Mouse (Mus musculus) testis, adult 2 months (tissue): ENCODE measurements around the gene Myl3. TPM values are rescaled to one million over a fixed set of nuclear protein-coding genes. Genes with fewer than 3 reads are reported as not detected.
A peak's percentile ranks its signal among the peaks of the same experiment; 100 is the strongest.

Experiments used
- H3K27ac ChIP-seq: fragments of 200-500 bp; 2 replicates; pipeline ENCODE4 v1.5.1; 2012; ENCODE audit warnings: low read depth, low read length; ENCODE audit not compliant: control insufficient read depth, insufficient read depth
- H3K27me3 ChIP-seq: fragments of 200-500 bp; 2 replicates; pipeline ENCODE4 v1.6.1; 2012; ENCODE audit warnings: mild to moderate bottlenecking, low read length, moderate library complexity; ENCODE audit not compliant: control insufficient read depth, insufficient read depth
- H3K36me3 ChIP-seq: fragments of 200-500 bp; 2 replicates; pipeline ENCODE4 v1.6.1; 2012; ENCODE audit warnings: mild to moderate bottlenecking, low read length; ENCODE audit not compliant: control insufficient read depth, insufficient read depth
- H3K4me1 ChIP-seq: fragments of 200-500 bp; 2 replicates; pipeline ENCODE4 v1.6.1; 2012; ENCODE audit warnings: low read length; ENCODE audit not compliant: control insufficient read depth, insufficient read depth
- H3K4me3 ChIP-seq: fragments of 200-500 bp; 2 replicates; pipeline ENCODE4 v1.5.1; 2012; ENCODE audit warnings: low read depth, mild to moderate bottlenecking, low read length, moderate library complexity, mixed read lengths; ENCODE audit not compliant: control insufficient read depth
- CTCF ChIP-seq: fragments of 200-500 bp; IDR thresholded peaks from 2 replicates; pipeline ENCODE4 v1.5.1; 2012; ENCODE audit warnings: low read depth, mild to moderate bottlenecking, inconsistent platforms, low read length, moderate library complexity; ENCODE audit not compliant: control insufficient read depth, insufficient read depth, insufficient replicate concordance
- POLR2A ChIP-seq: fragments of 200-500 bp; IDR thresholded peaks from 2 replicates; pipeline ENCODE4 v1.6.1; 2012; ENCODE audit warnings: low read depth, mild to moderate bottlenecking, inconsistent platforms, low read length, moderate library complexity; ENCODE audit not compliant: control insufficient read depth
- polyA plus RNA-seq: library from polyadenylated mRNA; depleted of rRNA; stranded (reverse); fragments of >200 nt; gene quantifications from 2 replicates; pipeline ENCODE4 v1.2.3, GENCODE M21; 2012; rRNA removed

Gene Myl3
- polyA plus RNA-seq, 1 experiment = 0.90 TPM

- Histone ChIP-seq H3K36me3 (peaks cover 1% of the 10 kb centered on the region; the same call in 1 of the 2 replicates), H3K4me1 (peaks cover 17% of the 10 kb centered on the region), H3K27ac (peak within 1 kb of the TSS; percentile 51), H3K4me3 (peak within 1 kb of the TSS; percentile 75), H3K27me3 (no peaks in the 10 kb centered on the region)
- TF ChIP-seq POLR2A (peak; percentile 50; the same call in 1 of the 2 replicates), CTCF (no peak)
Observed at GRCm38 (mm10) chr9:110797866-110798265, 56.2 kb downstream of the Myl3 start, which contains the start of gene Prss42. Prss42 (plus strand) TSS chr9:110798166.

GRCm38 (mm10) chr9:110800834-110801479 lies 59.3 kb downstream of the Myl3 start:
- H3K27me3 ChIP-seq = no peaks in the 10 kb centered on the region
- peaks cover 17% of the 10 kb centered on the region for H3K4me1 ChIP-seq
- H3K27ac ChIP-seq = no peak overlapping the region
- no peak overlapping the region for H3K4me3 ChIP-seq
- peaks cover 3% of the 10 kb centered on the region; the same call in 1 of the 2 replicates for H3K36me3 ChIP-seq
- no peak for TF ChIP-seq CTCF
- no peak for TF ChIP-seq POLR2A

- Histone ChIP-seq H3K4me1 (peaks cover 4% of the 10 kb centered on the region; the same call in 1 of the 2 replicates), H3K4me3 (no peak overlapping the region), H3K27ac (no peak overlapping the region), H3K36me3 (peaks cover 3% of the 10 kb centered on the region; the same call in 1 of the 2 replicates), H3K27me3 (no peaks in the 10 kb centered on the region)
- TF ChIP-seq CTCF (no peak), POLR2A (no peak)
Observed at GRCm38 (mm10) chr9:110803294-110803693, 61.6 kb downstream of the Myl3 start.

GRCm38 (mm10) chr9:110810051-110810450 lies 68.4 kb downstream of the Myl3 start:
- Histone ChIP-seq H3K4me1 (peaks cover 6% of the 10 kb centered on the region; the same call in 1 of the 2 replicates), H3K27me3 (no peaks in the 10 kb centered on the region), H3K36me3 (no peaks in the 10 kb centered on the region), H3K27ac (no peak overlapping the region), H3K4me3 (no peak overlapping the region)
- TF ChIP-seq CTCF (no peak), POLR2A (no peak)

GRCm38 (mm10) chr9:110813789-110814188 lies 72.1 kb downstream of the Myl3 start, which contains the start of gene Prss44:
Prss44 (plus strand) TSS chr9:110813994.
- H3K27me3 ChIP-seq = no peaks in the 10 kb centered on the region; the same call in 1 of the 2 replicates
- TF ChIP-seq CTCF (no peak), POLR2A (peak; percentile 74; the same call in 1 of the 2 replicates)
- peak within 1 kb of the TSS; percentile 95 for H3K27ac ChIP-seq
- peak within 1 kb of the TSS; percentile 95 for H3K4me3 ChIP-seq
- no peaks in the 10 kb centered on the region for H3K36me3 ChIP-seq
- peaks cover 6% of the 10 kb centered on the region; the same call in 1 of the 2 replicates for H3K4me1 ChIP-seq

Other genes starting within 250 kb of the Myl3 start
- gene Setd2, start 209.3 kb upstream of the Myl3 start, polyA plus RNA-seq = 33.1 and 34.8 TPM in 2 replicates
- 12.2 and 13.2 TPM in 2 replicates for gene Nradd, start 117.4 kb upstream of the Myl3 start, polyA plus RNA-seq
- gene Nbeal2, start 87.7 kb upstream of the Myl3 start, polyA plus RNA-seq = 5.4 and 6.1 TPM in 2 replicates
- 76.5 and 78.9 TPM in 2 replicates for gene Ccdc12, start 85.4 kb upstream of the Myl3 start, polyA plus RNA-seq
- 2.8 and 2.9 TPM in 2 replicates for gene Pth1r, start 5.3 kb downstream of the Myl3 start, polyA plus RNA-seq
- 68.5 and 85.7 TPM in 2 replicates for gene Prss42, start 56.3 kb downstream of the Myl3 start, polyA plus RNA-seq
- 28.9 and 30.6 TPM in 2 replicates for gene Prss44, start 72.1 kb downstream of the Myl3 start, polyA plus RNA-seq
- gene Prss43, start 84.8 kb downstream of the Myl3 start, polyA plus RNA-seq = 25.2 and 30.5 TPM in 2 replicates
- gene Prss45, start 92.7 kb downstream of the Myl3 start, polyA plus RNA-seq = 66.2 and 67.9 TPM in 2 replicates
- 130 and 134 TPM in 2 replicates for gene Prss46, start 102.6 kb downstream of the Myl3 start, polyA plus RNA-seq
- 52.9 and 82.3 TPM in 2 replicates for gene Prss50, start 116.1 kb downstream of the Myl3 start, polyA plus RNA-seq
- gene Als2cl, start 138.0 kb downstream of the Myl3 start, polyA plus RNA-seq = 4.1 and 4.8 TPM in 2 replicates
- 0.96 and 1.8 TPM in 2 replicates for gene Tmie, start 138.3 kb downstream of the Myl3 start, polyA plus RNA-seq
- gene Fam240a, start 175.0 kb downstream of the Myl3 start, polyA plus RNA-seq = not detected in 2 replicates
- gene Tdgf1, start 204.3 kb downstream of the Myl3 start, polyA plus RNA-seq = 0.23 and 0.28 TPM in 2 replicates
- gene Lrrc2, start 209.7 kb downstream of the Myl3 start, polyA plus RNA-seq = 0.23 and 0.25 TPM in 2 replicates
- gene Rtp3, start 248.7 kb downstream of the Myl3 start, polyA plus RNA-seq = 0.59 and 0.75 TPM in 2 replicates